Mouse (Mus musculus) fibroblast of lung, adult 2 months (primary cell): ENCODE data around the gene Tnfrsf4.

Experiments used
- DNase-seq: peaks from one replicate; pipeline ENCODE4 v3.0.0-alpha.2; 2011; ENCODE audit warnings: low read depth

Tnfrsf4 gene

GRCm38 (mm10) chr4:156013637-156014036 lies at the start of gene Tnfrsf4:
Gene Tnfrsf4 (plus strand): TSS chr4:156013843.
- no peak for DNase-seq

DNA sequence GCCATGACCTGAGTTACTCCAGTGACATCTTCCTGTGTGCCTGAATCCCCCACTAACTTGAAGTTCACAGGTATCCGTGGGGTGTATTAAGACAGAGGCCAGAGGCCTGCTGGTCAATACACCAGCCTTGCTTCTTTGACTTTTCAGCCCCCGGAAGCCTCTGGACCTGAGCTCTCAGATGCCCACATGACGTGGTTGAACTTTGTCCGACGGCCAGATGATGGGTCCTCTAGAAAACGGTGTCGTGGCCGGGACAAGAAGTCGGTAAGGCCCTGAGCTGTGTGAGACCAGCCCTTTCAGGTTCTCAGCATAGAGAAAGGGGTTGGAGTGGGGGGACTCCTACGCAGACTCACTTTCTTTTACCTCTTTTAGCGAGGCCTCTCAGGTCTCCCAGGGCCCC lies 49.2 kb upstream of the Tnfrsf4 start:
- no peak for DNase-seq

GRCm38 (mm10) chr4:155969043-155969653 lies 44.5 kb upstream of the Tnfrsf4 start:
- DNase-seq, result no peak

DNA sequence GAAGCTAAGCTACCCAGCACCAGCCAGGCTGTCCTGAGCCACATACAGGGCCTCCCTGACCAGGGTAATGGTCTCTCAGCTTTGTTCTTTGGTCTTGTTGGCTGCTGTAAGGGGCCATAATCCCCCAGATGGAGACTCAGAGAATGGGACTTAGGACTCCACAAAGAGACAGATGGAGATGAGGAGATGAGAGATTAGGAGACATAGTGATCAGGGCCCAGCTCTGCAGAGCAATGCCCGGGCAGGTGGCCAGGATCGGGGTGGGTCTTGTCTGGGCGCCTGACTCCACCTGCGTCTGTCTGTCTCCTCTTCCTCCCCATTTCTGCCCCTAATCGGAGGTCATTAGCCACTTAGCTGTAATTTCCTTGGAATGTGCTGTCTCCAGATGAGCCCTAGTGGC lies 43.4 kb upstream of the Tnfrsf4 start:
- DNase-seq, result no peak

GRCm38 (mm10) chr4:155972651-155973050 lies 41.0 kb upstream of the Tnfrsf4 start:
- DNase-seq, result no peak

- DNase-seq, result no peak
Measured at GRCm38 (mm10) chr4:155973239-155973638, 40.4 kb upstream of the Tnfrsf4 start.

- no peak for DNase-seq
Measured at GRCm38 (mm10) chr4:155981436-155982082, 32.1 kb upstream of the Tnfrsf4 start.

DNA sequence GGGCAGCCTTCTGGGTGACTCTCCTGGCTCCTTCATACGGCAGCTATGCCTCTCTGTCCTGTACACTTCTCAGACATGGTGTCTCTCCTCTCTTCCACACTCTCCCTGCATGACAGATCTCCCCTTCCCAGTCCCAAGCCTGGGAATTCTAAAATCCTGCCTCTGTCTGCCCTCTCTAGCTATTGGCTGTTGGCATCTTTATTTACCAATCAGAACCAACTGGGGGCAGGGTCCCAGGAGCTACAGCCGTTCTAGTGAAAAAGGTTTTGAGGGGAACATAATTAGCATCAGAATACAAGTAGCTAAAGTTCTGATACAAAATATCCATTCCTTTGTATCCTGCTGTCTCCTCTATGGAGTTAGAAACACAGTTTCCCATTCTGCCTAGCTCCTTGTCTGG lies 29.9 kb upstream of the Tnfrsf4 start:
- DNase-seq, result no peak

- DNase-seq, result no peak
Measured at GRCm38 (mm10) chr4:155991211-155991907, 22.3 kb upstream of the Tnfrsf4 start.

GRCm38 (mm10) chr4:155991908-155992230 lies 21.8 kb upstream of the Tnfrsf4 start:
- DNase-seq, result no peak

- DNase-seq, result peak; percentile 67
Measured at GRCm38 (mm10) chr4:155992241-155992905, 21.3 kb upstream of the Tnfrsf4 start, which contains the start of the genes B3galt6 and Sdf4. Gene B3galt6 (minus strand): TSS chr4:155992649. Gene Sdf4 (plus strand): TSS chr4:155992872.

- peak; percentile 75 for DNase-seq
Measured at GRCm38 (mm10) chr4:155992906-155993547, 20.6 kb upstream of the Tnfrsf4 start.

DNA sequence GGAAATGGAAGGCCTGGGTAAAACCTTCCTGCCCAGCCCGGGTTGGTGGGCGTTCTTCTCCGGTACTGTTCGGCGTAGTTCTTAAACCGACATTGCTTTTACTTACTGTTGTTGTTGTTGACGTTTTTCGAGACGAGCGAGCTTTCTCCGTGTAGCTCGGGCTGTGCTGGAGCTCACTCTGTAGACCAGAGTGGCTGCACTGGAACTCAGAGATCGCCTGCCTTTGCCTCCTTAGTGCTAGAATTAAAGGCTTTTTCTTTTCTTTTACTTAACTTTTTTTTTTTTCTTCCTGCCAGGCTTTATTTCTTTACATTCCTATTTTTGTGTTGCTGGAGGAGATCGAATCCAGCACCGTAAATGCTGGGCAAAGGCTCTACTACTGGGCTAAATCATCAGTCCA lies 20.0 kb upstream of the Tnfrsf4 start:
- no peak for DNase-seq

- no peak for DNase-seq
Measured at GRCm38 (mm10) chr4:156004109-156004508, 9.5 kb upstream of the Tnfrsf4 start.

GRCm38 (mm10) chr4:156008369-156008768 lies 5.3 kb upstream of the Tnfrsf4 start:
- DNase-seq, result no peak

GRCm38 (mm10) chr4:156014436-156014835 lies 793 bp downstream of the Tnfrsf4 start:
- DNase-seq, result no peak

DNA sequence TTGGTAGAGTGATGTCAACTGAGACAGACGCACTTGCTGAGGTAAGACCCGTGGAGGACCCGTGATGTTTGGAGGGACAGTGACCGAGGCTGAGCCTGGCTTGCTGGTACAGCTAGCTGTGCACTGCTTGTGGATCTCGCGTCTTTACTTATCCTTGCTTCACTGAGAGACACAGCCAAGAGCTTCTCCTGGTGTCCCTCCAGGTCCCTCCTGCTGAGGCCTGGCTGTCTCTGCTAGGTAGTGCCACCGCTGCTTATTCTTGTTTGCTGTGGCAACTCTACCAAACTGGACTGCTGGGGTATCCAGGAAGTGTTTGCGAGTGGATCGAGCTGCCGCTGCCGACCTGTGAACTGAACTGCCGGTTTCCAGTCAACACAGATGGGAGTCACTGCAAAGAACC lies 6.1 kb downstream of the Tnfrsf4 start:
- no peak for DNase-seq

DNA sequence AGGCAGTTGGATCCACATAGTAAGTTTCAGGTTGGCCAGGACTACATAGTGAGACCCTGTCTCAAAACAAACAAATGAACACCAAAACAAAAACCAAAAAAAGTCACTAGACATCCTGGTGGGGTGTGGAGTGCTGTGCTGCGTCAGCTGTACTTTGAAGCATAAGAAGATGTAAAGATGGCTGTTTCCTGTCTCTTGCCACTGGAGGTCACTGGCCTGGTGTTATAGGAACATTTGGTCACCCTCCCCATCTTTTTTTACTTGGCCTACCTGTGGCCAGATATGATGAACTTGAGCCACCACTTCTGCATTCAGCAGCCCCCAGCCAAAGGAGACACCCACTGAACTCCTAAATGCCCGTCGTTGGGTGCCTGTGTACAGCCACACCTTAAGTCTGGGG lies 7.7 kb downstream of the Tnfrsf4 start:
- no peak for DNase-seq

DNA sequence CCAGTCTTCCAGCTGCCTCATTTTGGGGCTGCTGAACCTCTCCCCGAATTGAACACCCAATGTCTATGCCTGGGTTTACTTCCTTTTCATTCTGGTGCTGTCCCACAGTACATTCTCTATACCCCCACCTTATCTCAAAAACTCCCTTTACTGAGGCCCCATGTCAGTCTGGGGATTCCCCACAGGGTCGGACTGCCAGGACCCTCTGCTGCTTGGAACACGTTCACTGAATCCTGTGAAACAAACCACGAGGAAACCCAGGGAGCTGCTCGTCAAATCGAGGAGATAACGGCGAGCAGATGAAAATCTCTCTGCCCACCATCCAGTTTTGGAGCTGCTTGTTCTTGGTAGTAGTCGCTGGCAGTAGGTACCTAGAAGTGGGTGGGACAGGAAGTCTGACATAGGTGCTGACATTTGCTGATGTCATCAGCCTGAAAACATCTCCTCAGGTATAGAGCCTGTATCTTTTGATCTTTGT lies 8.3 kb downstream of the Tnfrsf4 start:
- DNase-seq, result no peak

DNA sequence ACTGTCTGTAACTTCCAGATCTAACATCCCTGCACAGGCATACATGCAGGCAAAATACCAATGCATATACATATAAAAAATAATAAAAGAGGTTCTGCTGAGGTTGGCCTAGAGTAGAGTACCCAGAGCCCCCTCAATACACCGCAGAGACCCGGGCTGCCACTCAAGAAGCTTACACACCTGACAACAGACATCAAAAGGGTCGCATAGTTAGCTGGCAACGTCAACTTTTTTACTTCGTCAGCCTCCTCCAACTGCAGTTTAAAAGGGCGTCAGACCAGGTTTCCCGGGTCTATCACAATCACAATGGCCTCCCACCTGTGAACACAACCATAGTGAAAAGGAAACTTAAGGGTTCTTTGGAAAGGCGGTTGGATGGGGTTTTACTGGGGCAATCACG lies 9.9 kb downstream of the Tnfrsf4 start:
- no peak for DNase-seq

GRCm38 (mm10) chr4:156024184-156024583 lies 10.5 kb downstream of the Tnfrsf4 start:
- no peak for DNase-seq

DNA sequence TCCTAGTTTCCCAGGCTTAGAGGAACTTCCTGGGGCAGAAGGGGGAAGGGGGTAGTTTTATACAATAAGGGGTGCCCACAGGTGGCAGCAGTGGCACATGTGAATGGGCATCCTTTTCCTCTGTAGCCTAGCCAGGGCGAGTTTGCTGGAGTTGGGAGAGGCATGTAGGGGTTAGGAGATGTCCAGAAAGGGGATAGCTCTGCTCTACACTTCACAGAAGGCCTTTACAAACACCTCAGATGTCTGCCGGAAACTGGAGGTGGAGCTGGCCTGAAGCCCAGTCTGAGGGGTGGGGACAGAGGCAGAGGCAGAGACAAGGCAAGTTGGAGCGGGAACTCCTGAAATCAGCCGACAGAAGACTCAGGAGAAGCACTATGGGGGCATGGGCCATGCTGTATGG lies 12.4 kb downstream of the Tnfrsf4 start, which contains the start of gene Tnfrsf18:
Tnfrsf18 (plus strand) TSS at position 152 of the 400 bp plus-strand sequence.
- DNase-seq, result no peak
